16 mouse cellular contexts compared by ENCODE assay signal in genomic region chr8:109012655-109013054, GRCm38 (mm10).
DNase-seq lines count a peak whose midpoint lies in the region; ATAC-seq lines count a peak whose summit lies in the region.
"Had no signal": no experiment of that assay in that cellular context is flagged by ENCODE, and none has a peak within 500 bp of the region (broad histone marks: within the 10 kb centered on the region; RNA-seq: fewer than 3 reads in every experiment).

No protein-coding gene starts in this region.

- H3K4me2 ChIP-seq in hindbrain, embryonic 13.5 days: no peak overlapping the region
- no peak overlapping the region for H3K4me2 ChIP-seq in midbrain, embryonic 16.5 days (ENCODE audit: low read length)
- H3K4me2 ChIP-seq: heart, embryonic 12.5 days had no signal

- peak overlapping the region; percentile 72 for H3K27ac ChIP-seq in hindbrain, embryonic 13.5 days
- H3K27ac ChIP-seq in midbrain, embryonic 16.5 days (ENCODE audit: low read length): no peak overlapping the region
- H3K27ac ChIP-seq: gastrocnemius, adult 2 months had no signal

- intact Hi-C loops in heart, postnatal 14 days (cut with DNase I): no loop called here

- H3K9ac ChIP-seq in hindbrain, embryonic 13.5 days: peak overlapping the region; percentile 9; the same call in 1 of the 2 replicates
- H3K9ac ChIP-seq in midbrain, embryonic 16.5 days (ENCODE audit: low read depth, low read length): peak overlapping the region; percentile 0; the same call in 1 of the 2 replicates
- H3K9ac ChIP-seq: heart, embryonic 12.5 days had no signal

- no peak for ATAC-seq in hindbrain, embryonic 13.5 days (ENCODE audit: low FRiP score)
- ATAC-seq in midbrain, embryonic 16.5 days: no peak
- ATAC-seq: CD4-positive, CD25-positive, alpha-beta regulatory T cell, adult 4 months; intestine, embryonic 16.5 days had no signal

- no peaks in the 10 kb centered on the region for H3K36me3 ChIP-seq in hindbrain, embryonic 13.5 days
- no peaks in the 10 kb centered on the region for H3K36me3 ChIP-seq in midbrain, embryonic 16.5 days (ENCODE audit: control insufficient read depth, insufficient read depth, low read length)
- H3K36me3 ChIP-seq: heart, embryonic 12.5 days had no signal

- no peaks in the 10 kb centered on the region for H3K9me3 ChIP-seq in hindbrain, embryonic 13.5 days
- no peaks in the 10 kb centered on the region for H3K9me3 ChIP-seq in midbrain, embryonic 16.5 days (replicated peaks; ENCODE audit: control insufficient read depth, low read length, poor library complexity, severe bottlenecking)

- H3K27me3 ChIP-seq in hindbrain, embryonic 13.5 days: no peaks in the 10 kb centered on the region
- no peaks in the 10 kb centered on the region for H3K27me3 ChIP-seq in midbrain, embryonic 16.5 days (ENCODE audit: control insufficient read depth, insufficient read depth, low read depth, low read length)
- H3K27me3 ChIP-seq: heart, embryonic 12.5 days had no signal

- DNase-seq in ES-CJ7 (ENCODE audit: low read depth, low spot score): peak; percentile 92
- peak; percentile 84 for DNase-seq in ZHBTc4 (ENCODE audit: low read depth, low spot score)
- no peak for DNase-seq in natural killer cell, adult 2 months (ENCODE audit: low spot score in 2 of 2)
- DNase-seq in adrenal gland, postnatal 14 days: no peak
- no peak for DNase-seq in testis, postnatal 14 days (ENCODE audit: low spot score)
- DNase-seq in heart, postnatal 14 days: no peak
- DNase-seq: cerebellum, adult 2 months; gastrocnemius, adult 2 months; left cerebral cortex, postnatal 4 days; lung, adult 18-20 months; spleen, adult 18-20 months had no signal

- WGBS in hindbrain, embryonic 13.5 days: 7% methylated on average over 8 of the region's 8 CpGs
- WGBS in midbrain, embryonic 16.5 days: 14% methylated on average over 8 of the region's 8 CpGs

- H3K4me3 ChIP-seq in hindbrain, embryonic 13.5 days: no peak overlapping the region
- no peak overlapping the region for H3K4me3 ChIP-seq in midbrain, embryonic 16.5 days (ENCODE audit: low read depth, low read length)
- H3K4me3 ChIP-seq: gastrocnemius, adult 2 months; heart, embryonic 12.5 days had no signal

- H3K4me1 ChIP-seq in hindbrain, embryonic 13.5 days (replicated peaks): peaks cover 10% of the 10 kb centered on the region
- H3K4me1 ChIP-seq in midbrain, embryonic 16.5 days (ENCODE audit: control insufficient read depth, insufficient read depth, low read length): peaks cover 6% of the 10 kb centered on the region; the same call in 1 of the 2 replicates

Comparison
In these comparisons a context has a peak if more than half of its experiments do, and no peak if none do; other contexts are left out.
1. DNase-seq: peak in ES-CJ7 (single experiment) and ZHBTc4 (single experiment); none in natural killer cell, adult 2 months (0 of 2), adrenal gland, postnatal 14 days (single experiment), testis, postnatal 14 days (single experiment) and heart, postnatal 14 days (0 of 2).